Mouse (Mus musculus) CH12.LX (cell line): ENCODE data around the gene Adamts14. TPM values are rescaled to one million over a fixed set of nuclear protein-coding genes. Genes with fewer than 3 reads are reported as not detected.
A peak's percentile ranks its signal among the peaks of the same experiment; 100 is the strongest.

ENCODE experiments used
- DNase-seq: peaks from one replicate; pipeline ENCODE4 v3.0.0-alpha.2; 2013; ENCODE audit errors: extremely low read depth
- H3K27ac ChIP-seq: 2 replicates; pipeline ENCODE4 v1.5.1; 2012; ENCODE audit warnings: low read depth, mild to moderate bottlenecking, control low read depth, moderate library complexity; ENCODE audit not compliant: insufficient read depth
- H3K27me3 ChIP-seq: replicated peaks from 2 replicates; pipeline ENCODE3; 2012; ENCODE audit warnings: inconsistent platforms
- H3K36me3 ChIP-seq, 2 experiments: replicated peaks in 1 of 2; 2 replicates each; pipeline versions ENCODE3 to v1.6.1; 2012; ENCODE audit warnings: inconsistent platforms in 1 of 2, low read length in 1 of 2, mild to moderate bottlenecking in 1 of 2, mixed read lengths in 1 of 2, moderate library complexity in 1 of 2; ENCODE audit not compliant: control insufficient read depth in 1 of 2, insufficient read depth in 1 of 2
- H3K4me1 ChIP-seq, 2 experiments: 2 replicates each; pipeline ENCODE4 v1.6.1; 2012; ENCODE audit warnings: inconsistent platforms in 1 of 2, moderate library complexity in 1 of 2; ENCODE audit not compliant: insufficient read depth in 2 of 2, control insufficient read depth in 1 of 2
- H3K4me2 ChIP-seq: 2 replicates; pipeline ENCODE4 v1.6.1; 2012; ENCODE audit warnings: low read depth, mild to moderate bottlenecking, control low read depth; ENCODE audit not compliant: poor library complexity, insufficient read depth, severe bottlenecking
- H3K4me3 ChIP-seq, 3 experiments: fragments of 150-350 bp in 1 of 3; sonication (generic) in 1 of 3; replicated peaks in 1 of 3; 2 replicates each; pipeline versions ENCODE3 to v1.5.1; 2011 to 2012; ENCODE audit warnings: low read depth in 2 of 3, low read length in 2 of 3, mild to moderate bottlenecking in 2 of 3, moderate library complexity in 2 of 3, control low read depth in 1 of 3, improper control_type of control experiment in 1 of 3, inconsistent platforms in 1 of 3, mixed read lengths in 1 of 3; ENCODE audit not compliant: poor library complexity in 1 of 3
- H3K79me2 ChIP-seq: replicated peaks from 2 replicates; pipeline ENCODE4 v1.6.1; 2012; ENCODE audit warnings: mild to moderate bottlenecking, moderate library complexity; ENCODE audit not compliant: control insufficient read depth, poor library complexity, insufficient read depth, severe bottlenecking; ENCODE audit errors: extremely low read depth
- H3K9ac ChIP-seq: 2 replicates; pipeline ENCODE4 v1.6.1; 2012; ENCODE audit warnings: low read depth, mild to moderate bottlenecking, control low read depth, moderate library complexity; ENCODE audit not compliant: insufficient read depth
- H3K9me3 ChIP-seq: replicated peaks from 2 replicates; pipeline ENCODE3; 2012; ENCODE audit warnings: low read length, inconsistent platforms, mixed read lengths
- CTCF ChIP-seq, 2 experiments: IDR thresholded peaks in 1 of 2; conservative IDR thresholded peaks in 1 of 2; 2 replicates each; pipeline ENCODE4 v1.5.1; 2011 to 2012; ENCODE audit warnings: low read depth in 2 of 2, low read length in 2 of 2, improper control_type of control experiment in 1 of 2, inconsistent platforms in 1 of 2, mild to moderate bottlenecking in 1 of 2, moderate library complexity in 1 of 2
- ELF1 ChIP-seq: IDR thresholded peaks from 2 replicates; pipeline ENCODE4 v1.6.1; 2014; ENCODE audit warnings: low read depth, mild to moderate bottlenecking, inconsistent platforms, low read length, improper control_type of control experiment
- ETS1 ChIP-seq: conservative IDR thresholded peaks from 2 replicates; pipeline ENCODE4 v1.6.1; 2012; ENCODE audit warnings: low read depth, mild to moderate bottlenecking, inconsistent platforms, low read length, improper control_type of control experiment, moderate library complexity
- JUN ChIP-seq: IDR thresholded peaks from 2 replicates; pipeline ENCODE4 v1.6.1; 2011; ENCODE audit warnings: low read depth, mild to moderate bottlenecking, low read length, improper control_type of control experiment, moderate library complexity; ENCODE audit not compliant: insufficient read depth
- JUND ChIP-seq: conservative IDR thresholded peaks from 2 replicates; pipeline ENCODE4 v1.6.1; 2011; ENCODE audit warnings: low read depth, low read length, improper control_type of control experiment
- KAT2A ChIP-seq: IDR thresholded peaks from 2 replicates; pipeline ENCODE4 v1.6.1; 2012; ENCODE audit warnings: low read length, improper control_type of control experiment, inconsistent platforms; ENCODE audit not compliant: insufficient replicate concordance
- MAX ChIP-seq: IDR thresholded peaks from 2 replicates; pipeline ENCODE4 v1.6.1; 2011; ENCODE audit warnings: low read length, improper control_type of control experiment
- NRF1 ChIP-seq: IDR thresholded peaks from 2 replicates; pipeline ENCODE4 v1.6.1; 2014; ENCODE audit warnings: low read depth, mild to moderate bottlenecking, inconsistent platforms, low read length, improper control_type of control experiment, moderate library complexity
- RAD21 ChIP-seq: IDR thresholded peaks from 2 replicates; pipeline ENCODE4 v1.6.1; 2011; ENCODE audit warnings: low read depth, mild to moderate bottlenecking, low read length, improper control_type of control experiment, moderate library complexity
- RCOR1 ChIP-seq: conservative IDR thresholded peaks from 2 replicates; pipeline ENCODE4 v1.6.1; 2012; ENCODE audit warnings: low read depth, mild to moderate bottlenecking, inconsistent platforms, low read length, improper control_type of control experiment
- SIN3A ChIP-seq: IDR thresholded peaks from 2 replicates; pipeline ENCODE4 v1.6.1; 2012; ENCODE audit warnings: low read length, improper control_type of control experiment, inconsistent platforms
- ZKSCAN1 ChIP-seq: IDR thresholded peaks from 2 replicates; pipeline ENCODE4 v1.6.1; 2012; ENCODE audit warnings: low read depth, inconsistent platforms, low read length, improper control_type of control experiment, borderline replicate concordance
- dilution Hi-C: fragments of 300-500 bp; cut with MboI; formaldehyde crosslinking; loops from 2 replicates; pipeline ENCODE4 v1.14.3; 2020; ENCODE audit warnings: low sequenced_read_pairs; ENCODE audit not compliant: extremely low pct_unique_long_range_greater_than_20kb, extremely low pct_ligation_motif_present
- in situ Hi-C: fragments of 300-500 bp; cut with MboI; formaldehyde crosslinking; loops from 3 replicates; pipeline ENCODE4 v1.14.3; 2019; ENCODE audit warnings: low sequenced_read_pairs, low pct_ligation_motif_present, low pct_unique_long_range_greater_than_20kb, mixed read lengths
- polyA plus RNA-seq: library from polyadenylated mRNA; unstranded; fragments of >175 nt; gene quantifications from 2 replicates; pipeline ENCODE4 v1.2.1, GENCODE M21; 2012; ENCODE audit warnings: low read depth; ENCODE audit not compliant: insufficient read length
- total RNA-seq, 2 experiments: library from RNA; depleted of rRNA; stranded (reverse); fragments of 300-350 nt in 1 of 2; fragments of >200 nt in 1 of 2; gene quantifications; 2 replicates each; pipeline ENCODE4 v1.2.3; 2012 to 2014

The Adamts14 gene
- total and polyA plus RNA-seq, 3 experiments, result 1.2 to 2.7 (median 2.5) TPM

GRCm38 (mm10) chr10:61240108-61240920 is 32.9 kb downstream of the Adamts14 start:
- H3K4me1 ChIP-seq, result peaks cover 9 to 39% of the 10 kb centered on the region in 2 experiments
- no peak overlapping the region for H3K27ac ChIP-seq
- peaks cover 8% of the 10 kb centered on the region for H3K9me3 ChIP-seq
- peak; percentile 12 for DNase-seq
- no peak overlapping the region for H3K9ac ChIP-seq
- no peak overlapping the region for H3K4me2 ChIP-seq
- no peaks in the 10 kb centered on the region for H3K36me3 ChIP-seq
- no peaks in the 10 kb centered on the region for H3K27me3 ChIP-seq
- dilution Hi-C loops, result no loop called here
- TF ChIP-seq JUND, result no peak
- no peak for TF ChIP-seq CTCF (conservative IDR thresholded peaks at IDR 0.05 in 1 of 2, IDR thresholded peaks at IDR 0.05 in 1 of 2; ENCODE audit: low read depth in 2 of 2, low read length in 2 of 2)
- TF ChIP-seq KAT2A, result no peak
- TF ChIP-seq JUN, result no peak
- no peak for TF ChIP-seq RCOR1
- no peak for TF ChIP-seq RAD21
- TF ChIP-seq MAX, result no peak
- no peak for TF ChIP-seq SIN3A
- no peak for TF ChIP-seq ETS1
- no peak for TF ChIP-seq NRF1
- TF ChIP-seq ELF1, result no peak
- in situ Hi-C loops, result no loop called here
- no peak overlapping the region for H3K4me3 ChIP-seq
- no peaks in the 10 kb centered on the region for H3K79me2 ChIP-seq

GRCm38 (mm10) chr10:61237391-61237785 is 35.9 kb downstream of the Adamts14 start:
- DNase-seq, result no peak
- H3K79me2 ChIP-seq, result no peaks in the 10 kb centered on the region
- no peak overlapping the region for H3K9ac ChIP-seq
- H3K36me3 ChIP-seq, result no peaks in the 10 kb centered on the region
- in situ Hi-C loops, result no loop called here
- dilution Hi-C loops, result no loop called here
- peaks cover 8% of the 10 kb centered on the region for H3K9me3 ChIP-seq
- TF ChIP-seq SIN3A (no peak), ZKSCAN1 (no peak), RCOR1 (no peak), CTCF (conservative IDR thresholded peaks at IDR 0.05 in 1 of 2, IDR thresholded peaks at IDR 0.05 in 1 of 2; ENCODE audit: low read depth in 2 of 2, low read length in 2 of 2) (no peak)
- no peak overlapping the region for H3K27ac ChIP-seq
- no peak overlapping the region for H3K4me2 ChIP-seq
- peaks cover 9 to 42% of the 10 kb centered on the region in 2 experiments for H3K4me1 ChIP-seq
- no peak overlapping the region for H3K4me3 ChIP-seq
- no peaks in the 10 kb centered on the region for H3K27me3 ChIP-seq
